Mouse (Mus musculus) cerebellum, postnatal 4 days (tissue): Measurements from ENCODE around the gene Capns1.

Experiments used
- DNase-seq, 2 experiments: peaks; one replicate each; pipeline ENCODE4 v3.0.0; 2022; ENCODE audit warnings: low spot score in 2 of 2, mixed read lengths in 1 of 2

The Capns1 gene

GRCm38 (mm10) chr7:30170283-30170951 is 28.2 kb downstream of the Capns1 start:
- DNase-seq = no peak

GRCm38 (mm10) chr7:30169583-30170282 is 28.9 kb downstream of the Capns1 start, which contains the start of gene Zfp146:
Gene Zfp146, minus strand, starts transcription at chr7:30169750.
- DNase-seq = peak; percentile 66 to 84

DNA sequence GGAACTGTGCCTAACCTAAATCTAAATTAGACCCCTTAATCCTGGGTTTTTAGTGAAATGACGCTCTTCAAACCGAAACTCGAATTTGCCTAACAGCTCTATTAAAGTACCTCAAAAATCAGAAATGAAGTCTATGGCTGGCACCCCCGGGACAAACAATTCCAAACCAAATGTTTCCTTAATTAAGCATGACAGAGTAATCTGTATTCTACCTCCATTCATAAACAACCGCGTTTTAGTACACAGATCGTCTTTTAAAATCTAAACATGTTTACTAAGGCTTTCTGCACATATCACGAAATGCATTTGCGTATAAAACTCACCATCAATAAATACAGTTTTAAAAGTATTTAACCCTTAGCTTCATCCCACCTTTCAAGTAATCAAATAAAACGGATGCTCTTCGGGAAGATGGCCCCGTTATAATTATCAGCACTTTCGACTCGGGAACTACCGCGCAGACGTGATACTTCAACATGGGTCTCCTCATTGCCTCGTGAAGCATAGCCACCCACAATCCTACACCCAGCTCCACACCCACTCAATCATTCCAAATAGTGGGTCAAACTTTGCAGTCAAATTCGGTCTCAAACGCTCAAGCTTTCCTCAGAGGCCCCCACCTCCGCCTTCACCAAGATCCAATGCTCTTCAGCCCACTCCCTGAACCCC is 29.6 kb downstream of the Capns1 start:
- DNase-seq = no peak

GRCm38 (mm10) chr7:30164745-30165144 is 33.9 kb downstream of the Capns1 start:
- no peak for DNase-seq

DNA sequence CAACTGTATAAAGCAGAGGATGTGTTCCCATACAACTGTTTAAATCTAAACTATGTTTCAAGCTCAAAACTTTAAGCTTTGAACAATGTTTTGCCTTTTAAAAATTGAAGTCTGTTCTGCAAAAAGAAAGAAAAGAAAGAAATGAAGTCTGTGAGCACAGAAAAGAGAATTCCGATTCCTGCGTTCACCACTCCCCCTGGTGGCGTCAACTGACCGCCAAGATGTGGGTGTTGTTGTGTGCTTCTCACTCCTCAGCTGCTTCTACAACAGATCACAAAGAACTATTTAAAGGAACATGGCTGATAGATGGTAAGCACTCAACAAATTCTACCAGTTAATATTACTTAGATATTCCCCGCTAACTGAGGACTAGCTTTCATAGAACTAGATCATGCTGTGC is 35.5 kb downstream of the Capns1 start:
- DNase-seq = no peak

DNA sequence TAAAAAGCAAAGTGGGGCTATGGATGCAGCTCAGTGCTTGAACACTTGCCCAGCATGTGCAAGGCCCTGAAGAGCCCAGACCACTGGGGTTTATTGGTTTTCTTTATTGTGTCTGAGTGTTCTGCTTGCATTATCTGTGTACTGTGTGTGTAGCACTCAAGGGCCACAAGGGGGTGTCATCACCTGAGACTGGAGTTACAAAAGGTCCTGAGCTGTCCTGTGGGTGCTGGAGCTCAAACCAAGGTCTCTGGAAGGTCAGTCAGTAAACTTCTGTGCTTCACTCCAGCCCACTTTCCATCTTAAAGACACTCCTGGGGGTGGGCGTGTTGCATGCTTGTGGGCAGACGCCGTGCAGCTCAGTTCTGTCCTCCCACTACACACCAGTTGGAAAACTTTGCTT is 43.1 kb downstream of the Capns1 start:
- DNase-seq = no peak

DNA sequence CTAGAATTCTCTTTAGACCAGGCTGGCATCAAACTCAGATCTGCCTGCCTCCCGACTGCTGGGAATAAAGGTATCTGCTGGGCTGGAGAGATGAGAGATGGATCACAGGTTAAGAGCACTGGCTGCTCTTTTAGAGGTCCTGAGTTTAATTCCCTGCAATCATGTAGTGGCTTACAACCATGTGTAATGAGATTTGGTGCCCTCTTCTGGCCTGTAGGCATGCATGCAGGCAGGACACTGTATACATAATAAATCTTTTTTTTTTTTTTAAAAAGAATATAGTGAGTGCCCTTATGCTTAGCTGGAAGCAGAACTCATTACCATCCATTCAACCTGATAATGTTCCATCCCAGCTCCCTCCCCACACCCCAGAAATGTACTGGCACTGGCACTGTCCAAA is 44.6 kb downstream of the Capns1 start:
- DNase-seq = no peak

DNA sequence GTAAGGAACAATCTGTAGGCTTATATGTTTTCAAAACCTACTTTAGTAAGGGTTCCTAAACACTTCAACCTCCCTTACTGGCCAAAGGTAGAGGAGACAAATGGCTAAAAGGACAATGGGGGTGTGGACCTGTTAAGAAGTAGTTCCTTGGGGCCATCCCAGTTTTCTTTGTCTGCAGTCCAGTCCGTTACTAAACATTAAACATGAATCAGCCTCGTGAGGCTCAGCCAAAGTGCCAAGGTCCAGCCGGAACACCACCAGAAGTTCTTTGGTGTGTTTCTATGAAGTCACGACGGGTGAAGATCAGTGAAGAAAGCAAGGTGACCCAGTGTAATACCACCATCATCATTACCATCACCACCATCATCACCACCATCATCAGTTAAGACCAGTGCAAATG is 51.6 kb downstream of the Capns1 start:
- DNase-seq = no peak

GRCm38 (mm10) chr7:30143555-30144209 is 54.9 kb downstream of the Capns1 start:
- peak; percentile 75 to 84 for DNase-seq

- DNase-seq = no peak
These were observed 55.4 kb downstream of the Capns1 start for GRCm38 (mm10) chr7:30143170-30143554.
